Mouse (Mus musculus) retina, postnatal 1 day (tissue): ENCODE data around the gene Tmem220.

Experiments used
- DNase-seq: peaks from one replicate; pipeline ENCODE4 v3.0.0-alpha.2; 2012

Tmem220 gene

DNA sequence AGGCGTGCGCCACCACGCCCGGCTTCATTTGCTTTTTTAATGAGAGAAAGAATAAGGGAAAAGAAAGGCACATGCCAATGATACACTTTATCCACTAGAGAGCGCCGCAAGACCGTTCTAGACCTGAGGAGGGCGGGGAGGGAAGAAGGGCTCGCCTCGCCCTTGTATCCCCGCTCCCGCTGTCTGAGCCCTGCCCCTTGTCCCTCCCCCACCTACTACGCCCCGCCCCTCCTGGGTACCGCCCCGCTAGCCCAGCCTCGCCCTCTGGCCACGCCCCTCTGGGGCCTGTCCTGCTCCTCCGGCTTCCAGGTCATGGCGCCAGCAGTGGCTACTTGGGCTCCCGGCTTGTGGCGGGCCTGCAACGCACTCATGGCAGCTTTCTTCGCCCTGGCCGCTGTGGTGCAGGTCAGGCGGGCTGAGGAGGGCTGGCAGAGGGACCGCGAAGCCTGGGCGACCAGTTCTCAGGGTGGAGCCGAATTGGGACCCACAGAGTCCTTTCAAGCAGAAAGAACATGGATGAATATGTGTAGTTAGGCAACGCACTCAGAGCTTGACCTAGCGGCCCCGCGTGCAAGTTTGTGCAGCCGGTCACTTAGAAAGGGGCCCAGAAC is at the start of gene Tmem220:
Gene Tmem220 (plus strand): TSS at position 288 of the 611 bp plus-strand sequence.
- peak; percentile 97 for DNase-seq

DNA sequence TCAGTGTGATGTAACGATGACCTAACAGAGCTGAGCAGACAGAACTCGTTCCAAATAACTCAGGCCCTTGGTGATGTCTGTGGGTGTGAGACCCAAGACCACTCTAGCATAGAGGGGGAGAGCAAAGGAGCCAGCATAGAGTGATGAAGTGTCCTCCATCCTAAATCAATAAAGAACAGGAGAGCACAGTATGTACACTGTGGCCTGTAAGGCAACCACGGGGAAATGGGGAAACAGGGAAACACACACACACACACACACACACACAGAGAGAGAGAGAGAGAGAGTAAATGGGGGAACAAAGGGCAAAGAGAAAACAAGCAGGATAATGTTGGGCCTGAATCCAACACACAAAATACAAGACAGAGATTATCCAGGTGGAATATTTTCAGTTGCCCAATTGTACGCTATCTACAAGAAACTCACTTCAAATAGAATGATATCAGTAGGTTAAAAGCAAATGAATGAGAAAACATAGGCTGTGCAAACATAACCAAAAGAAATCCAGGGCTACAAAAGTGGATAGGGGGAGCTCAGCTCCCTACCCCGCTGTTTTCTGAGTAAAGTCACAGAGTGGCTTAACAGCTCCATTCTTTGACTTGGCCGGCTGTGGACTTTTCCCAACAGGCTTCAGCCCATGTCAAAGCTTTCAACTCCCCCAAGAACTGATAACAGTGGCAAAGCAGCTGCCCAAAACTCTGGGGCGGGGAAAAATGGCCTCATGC is 49.2 kb upstream of the Tmem220 start:
- DNase-seq: no peak

DNA sequence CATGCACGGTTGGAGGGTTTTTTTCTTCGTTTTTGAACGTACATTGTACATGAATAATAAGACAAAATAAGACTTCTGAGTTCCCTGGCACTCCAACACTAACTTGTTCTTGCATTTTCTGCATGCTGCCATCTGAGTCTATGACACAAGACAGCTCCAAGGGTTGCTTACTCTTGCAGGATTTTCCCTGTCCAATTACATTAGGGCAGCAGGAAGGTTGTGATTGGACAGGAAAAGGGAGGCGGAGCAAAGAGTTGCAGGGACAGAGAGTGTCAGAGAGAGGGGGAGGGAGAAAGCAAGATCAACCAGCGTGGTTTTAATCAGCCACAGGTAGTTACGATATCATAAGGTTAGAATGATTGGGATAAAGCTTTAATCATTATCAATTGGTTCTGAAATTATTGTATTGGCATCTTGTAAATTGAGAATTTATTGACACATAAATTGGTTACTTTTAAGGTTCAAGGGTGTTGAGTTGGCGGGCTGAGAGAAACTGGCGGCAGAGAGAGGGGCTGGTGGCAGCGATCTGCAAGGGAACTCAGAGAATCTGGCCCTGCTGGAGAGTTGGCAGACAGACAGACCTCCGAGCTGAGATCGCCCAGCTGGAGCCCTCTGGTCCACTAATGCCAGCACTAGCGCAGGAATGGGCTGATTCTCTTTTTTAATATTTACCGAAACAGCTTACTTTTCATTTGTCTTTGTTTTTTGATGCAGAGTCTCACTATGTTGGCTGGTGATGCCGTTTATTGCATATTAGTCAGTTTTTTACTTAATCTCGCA is 43.4 kb upstream of the Tmem220 start:
- DNase-seq: peak; percentile 41

DNA sequence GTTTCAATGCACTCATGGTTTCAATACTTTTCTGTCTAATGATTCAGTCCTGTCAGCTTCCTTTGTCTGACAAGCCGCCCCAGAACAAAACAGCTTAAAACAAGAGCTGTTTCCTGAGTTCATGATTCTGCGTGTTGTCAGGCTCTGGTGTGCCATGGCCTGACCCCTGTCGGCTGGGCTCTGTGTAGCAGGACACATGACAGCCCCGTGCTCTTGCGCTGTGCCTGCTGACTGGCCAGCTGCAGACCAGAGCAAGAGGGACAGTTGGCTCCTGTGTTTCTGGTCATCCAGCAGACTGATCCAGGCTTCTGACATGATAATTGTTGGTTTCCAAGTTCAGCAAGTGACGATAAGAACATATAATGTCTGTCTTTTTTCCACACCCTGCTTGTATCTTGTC is 42.2 kb upstream of the Tmem220 start:
- peak; percentile 78 for DNase-seq

DNA sequence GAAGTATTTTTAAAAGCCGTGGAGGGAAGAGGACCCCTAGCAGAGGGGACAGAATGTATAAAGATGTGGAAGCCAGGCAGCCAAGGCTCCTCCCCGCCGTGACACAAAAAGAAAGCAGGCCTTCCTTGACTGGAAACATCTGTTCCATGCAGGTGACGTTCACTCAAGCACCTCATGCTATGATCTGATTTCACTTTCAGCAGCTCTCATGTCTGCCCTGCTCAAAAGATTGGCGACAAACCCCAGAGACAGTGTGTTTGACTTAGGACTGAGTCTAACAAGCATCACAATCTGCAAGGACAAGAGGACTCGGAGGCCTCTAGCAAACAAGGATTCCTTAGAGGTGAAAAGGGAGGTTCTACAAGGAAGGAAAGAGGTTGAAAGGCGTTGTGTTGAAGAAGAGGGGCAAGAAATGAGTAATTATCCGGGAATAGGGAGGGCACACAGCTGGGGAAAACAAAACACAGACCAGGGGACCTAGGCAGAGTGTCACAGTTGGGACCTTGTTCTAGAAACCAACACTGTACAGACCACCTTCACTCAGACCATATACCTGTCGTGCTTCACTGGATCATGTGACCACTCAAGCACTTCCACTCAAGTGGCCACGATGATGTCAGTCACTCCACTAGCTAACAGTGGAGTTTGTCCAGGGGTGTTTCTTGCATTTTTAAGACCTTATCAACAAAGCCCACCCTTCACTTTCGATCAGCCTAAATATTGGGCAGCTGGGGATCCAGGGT is 41.4 kb upstream of the Tmem220 start:
- DNase-seq: no peak

DNA sequence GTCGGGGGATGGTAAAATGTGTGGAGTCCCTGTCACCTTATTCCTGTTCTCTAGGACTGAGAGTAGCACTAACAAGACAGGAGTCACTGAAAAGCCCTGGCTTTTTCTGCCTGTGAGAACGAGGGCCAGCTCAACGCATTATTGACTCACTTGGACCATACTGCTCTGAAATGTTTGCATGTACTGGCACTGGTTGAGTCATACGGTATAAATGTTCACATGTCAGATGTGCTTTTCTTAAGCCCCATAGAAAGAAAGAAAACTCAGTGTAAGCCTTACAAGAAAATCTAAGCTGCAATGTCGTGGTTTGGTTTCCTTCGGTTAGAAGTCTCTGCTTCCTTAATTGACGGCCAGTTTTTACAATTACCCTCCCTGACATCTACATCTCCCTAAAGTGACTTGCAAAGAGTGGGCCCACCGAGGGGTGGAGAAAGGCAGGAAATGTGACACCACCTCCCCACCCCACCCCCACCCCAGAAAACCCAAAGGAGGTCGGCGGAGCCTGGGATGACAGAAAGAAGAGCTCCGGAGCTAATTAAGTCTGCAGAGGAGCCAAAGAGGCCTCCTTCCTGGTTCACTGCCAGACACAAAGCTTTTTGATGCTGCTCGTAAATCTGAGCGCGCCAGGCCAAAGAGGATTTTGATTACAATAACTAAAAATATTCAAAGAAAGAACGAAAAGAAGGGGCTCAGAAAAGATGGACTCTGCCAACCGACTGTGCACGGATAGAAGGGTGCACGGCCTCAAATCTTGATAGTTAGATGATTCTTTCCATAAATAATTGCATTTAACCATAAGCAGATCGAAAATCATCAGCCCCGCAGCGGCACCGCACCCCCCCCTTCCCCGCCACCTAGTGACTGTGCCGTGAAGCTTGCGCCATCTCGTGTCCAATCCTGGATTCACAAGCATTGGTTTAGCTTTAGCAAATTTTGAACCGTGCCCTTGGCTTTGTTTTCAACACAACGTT is 40.5 kb upstream of the Tmem220 start:
- peak; percentile 83 for DNase-seq

DNA sequence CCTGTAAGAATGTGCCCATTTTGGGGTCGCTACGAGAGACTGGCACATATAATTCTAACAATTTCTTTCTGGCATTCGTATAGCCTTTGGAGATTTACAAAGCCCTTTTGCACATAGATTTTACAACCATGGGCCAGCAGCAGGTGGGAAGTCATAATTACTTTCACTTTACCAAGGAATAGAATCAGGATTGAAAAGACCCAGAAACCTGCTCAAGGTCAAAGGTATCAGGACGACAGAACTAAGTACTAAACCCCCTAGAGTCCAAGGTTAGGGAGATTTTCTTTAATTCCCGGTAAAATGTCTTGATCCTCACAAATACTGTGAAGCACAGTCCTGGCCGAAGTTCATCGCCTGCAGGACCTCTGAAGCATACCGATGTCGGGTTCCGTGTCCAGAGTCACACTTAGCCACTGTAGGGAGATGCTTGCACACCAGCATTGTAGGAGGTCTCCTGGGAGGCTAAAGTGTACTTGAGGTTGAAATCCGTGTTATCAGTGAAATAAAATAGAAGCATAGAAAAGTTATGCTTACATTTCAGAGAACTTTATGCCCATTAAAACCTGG is 39.7 kb upstream of the Tmem220 start:
- DNase-seq: no peak

DNA sequence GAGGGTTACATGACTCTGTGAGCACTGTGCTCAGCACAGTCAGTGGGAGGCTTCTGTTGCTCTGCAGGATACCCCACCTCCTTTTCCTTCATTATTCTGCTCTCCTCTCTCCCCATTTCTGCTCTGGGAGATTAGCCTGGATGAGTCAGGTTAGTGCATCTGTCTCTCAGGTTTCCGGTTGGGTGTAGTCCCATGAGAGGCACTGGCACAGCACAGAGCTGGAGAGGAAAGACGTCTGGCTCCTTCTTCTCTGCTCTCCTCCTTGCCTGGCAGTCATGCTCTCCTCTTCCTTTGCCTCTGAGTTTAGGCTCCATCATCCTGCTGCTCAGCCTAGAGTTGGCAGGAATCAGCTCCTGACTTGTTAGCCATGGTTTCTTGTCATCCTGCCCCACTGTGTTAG is 32.8 kb upstream of the Tmem220 start:
- DNase-seq: no peak

DNA sequence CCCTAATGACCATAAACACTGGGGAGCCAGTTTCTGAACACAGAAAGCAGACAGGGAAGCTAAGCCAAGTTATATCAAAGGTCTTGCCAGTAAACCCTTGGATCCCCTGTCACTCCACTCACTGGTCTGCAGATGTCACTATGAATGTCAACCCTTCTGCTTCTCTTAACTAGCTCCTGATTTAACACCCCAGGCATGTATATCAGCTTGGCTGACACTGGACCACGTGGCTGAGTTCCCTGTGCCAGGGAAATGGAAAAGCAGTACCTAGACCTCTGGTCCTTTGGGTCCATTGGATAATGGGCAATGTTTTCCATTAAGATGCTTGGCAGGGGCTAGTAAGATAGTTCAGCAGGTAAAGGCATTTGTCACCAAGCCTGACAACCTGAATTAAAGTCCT is 31.3 kb upstream of the Tmem220 start:
- DNase-seq: no peak

DNA sequence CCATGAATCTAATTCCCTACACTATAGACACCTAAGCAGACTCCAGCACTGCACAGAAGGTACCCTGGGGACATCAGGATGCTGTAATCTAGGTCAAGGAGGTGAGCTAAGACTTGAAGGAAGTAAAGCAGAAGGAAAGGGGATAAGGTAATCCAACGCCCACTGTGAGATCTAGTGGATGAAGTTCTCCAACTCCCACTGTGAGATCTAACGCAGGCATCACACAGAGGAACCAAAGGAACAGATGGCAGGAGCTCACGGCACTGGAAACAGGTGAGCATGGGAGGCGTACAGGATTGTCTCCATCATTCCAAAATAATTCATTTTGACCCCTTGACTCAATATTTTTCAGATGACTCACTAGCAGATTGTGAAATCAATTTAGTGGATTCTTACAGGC is 28.5 kb upstream of the Tmem220 start:
- DNase-seq: no peak

DNA sequence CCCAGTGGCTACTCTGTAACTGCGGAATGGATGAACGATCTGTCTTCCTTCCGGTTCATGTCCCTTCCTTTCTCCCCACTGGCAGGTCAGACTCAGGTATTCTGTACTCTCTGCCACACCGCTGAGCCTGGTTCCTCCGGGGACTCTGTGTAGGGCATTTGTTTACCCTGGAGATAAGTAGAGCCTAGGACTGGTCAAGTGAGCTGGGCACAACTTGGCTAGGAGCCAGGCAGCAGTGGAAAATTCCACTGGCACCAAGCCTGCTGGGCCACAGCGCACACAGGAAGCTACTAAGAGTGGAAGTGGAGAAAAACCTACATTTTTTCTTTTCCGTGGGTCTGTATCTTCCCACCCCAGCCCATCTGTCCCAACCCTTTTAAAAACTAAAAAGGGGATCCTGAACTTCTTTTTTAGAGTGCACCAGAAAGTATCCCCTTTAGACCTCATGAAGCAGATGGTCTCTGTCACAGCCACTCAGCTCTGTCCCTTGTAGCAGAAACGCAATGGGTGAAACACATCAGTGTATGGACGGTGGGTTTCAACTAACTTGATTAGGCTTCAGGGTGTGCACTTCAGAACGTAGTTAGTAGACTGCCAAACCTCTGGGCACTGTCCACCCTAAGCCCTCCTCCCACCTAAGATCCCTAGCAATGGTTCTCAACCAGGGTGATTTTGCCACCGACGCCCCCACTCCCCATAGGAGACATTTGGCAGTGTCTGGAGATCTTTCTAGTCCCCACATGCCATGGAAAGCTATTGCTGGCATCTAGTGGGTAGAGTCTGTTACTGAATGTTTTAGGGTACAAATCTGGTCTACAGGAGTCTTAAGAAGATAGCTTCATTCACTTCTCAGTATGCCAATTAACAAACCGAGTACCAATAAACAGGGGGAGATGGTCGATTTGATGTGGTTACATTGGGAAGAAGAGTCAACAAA is 26.2 kb upstream of the Tmem220 start:
- peak; percentile 70 for DNase-seq

DNA sequence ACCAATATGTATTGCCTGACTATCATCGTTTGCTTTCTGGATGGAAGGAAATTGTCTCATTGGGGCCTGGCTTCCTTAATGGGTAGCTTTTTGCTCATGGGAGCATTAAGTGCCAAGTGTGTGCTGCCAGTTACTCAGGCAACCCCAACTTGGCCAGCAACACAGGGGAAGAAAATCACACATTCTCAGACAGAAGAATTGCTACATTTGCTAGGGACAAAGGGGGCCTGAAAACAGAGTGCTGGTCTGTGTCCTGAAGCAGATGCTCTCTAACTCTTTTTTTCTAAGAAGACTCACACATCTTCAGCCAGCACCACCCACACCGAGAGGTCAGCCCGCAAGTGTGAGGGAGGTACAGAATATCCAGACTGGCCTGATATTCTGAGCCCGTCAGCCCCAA is 24.3 kb upstream of the Tmem220 start:
- no peak for DNase-seq

DNA sequence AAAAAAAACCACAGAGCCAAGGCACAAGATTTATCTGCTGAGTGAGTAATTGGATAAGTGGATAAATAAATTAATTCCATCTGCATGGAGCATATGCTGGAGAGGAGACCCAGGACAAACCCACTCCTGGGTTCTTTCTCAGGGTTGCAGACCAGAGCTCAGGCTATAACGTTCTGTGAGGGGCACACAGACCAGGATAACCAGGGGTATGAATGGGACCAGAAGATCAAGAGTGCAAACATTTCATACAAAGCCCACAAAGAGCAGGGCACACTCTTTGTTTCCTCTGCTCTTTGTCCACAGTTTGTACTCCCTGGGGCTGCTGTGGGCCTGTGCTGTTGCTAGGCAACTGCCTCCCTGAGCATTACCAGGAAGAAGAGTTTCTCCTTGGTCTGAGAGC is 23.2 kb upstream of the Tmem220 start:
- peak; percentile 64 for DNase-seq

DNA sequence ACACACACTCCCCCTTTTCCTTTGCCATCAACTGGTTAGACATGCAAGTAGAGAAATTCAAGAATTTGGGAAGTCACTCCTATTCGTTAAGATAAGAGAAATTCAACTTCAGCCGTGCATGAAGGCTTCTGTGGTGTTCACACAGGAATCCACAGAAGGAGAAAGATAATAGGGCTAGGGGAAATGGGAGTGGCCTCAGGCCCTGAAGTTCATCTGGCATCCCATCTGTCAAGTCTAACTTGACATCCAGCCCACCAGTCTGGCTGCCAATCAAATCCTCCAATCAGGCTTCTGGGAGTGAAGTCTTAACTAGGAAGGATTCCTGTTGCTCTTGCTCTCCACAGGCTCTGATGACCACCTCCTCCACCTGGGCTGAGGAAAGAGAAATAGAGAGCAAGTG is 22.0 kb upstream of the Tmem220 start:
- DNase-seq: peak; percentile 62

DNA sequence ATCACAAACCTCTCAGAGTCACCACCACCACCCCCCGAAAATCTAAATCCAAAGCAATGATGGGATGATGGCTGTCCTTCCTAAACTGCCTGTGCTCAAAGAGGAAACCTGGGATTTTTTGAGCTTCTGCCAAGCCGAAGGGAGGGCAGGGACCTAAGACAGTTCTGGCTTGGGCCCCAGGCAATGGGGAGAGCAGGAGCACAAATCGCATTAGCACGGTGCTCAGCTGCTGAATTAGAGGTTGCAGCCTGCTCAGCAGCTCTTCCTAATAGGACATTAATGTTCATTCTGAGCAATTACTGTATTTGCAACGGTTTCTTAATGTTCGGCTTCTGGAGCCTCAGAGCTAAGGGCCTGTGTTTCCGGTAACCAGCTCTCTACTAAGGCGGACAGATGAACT is 17.0 kb upstream of the Tmem220 start:
- DNase-seq: no peak

DNA sequence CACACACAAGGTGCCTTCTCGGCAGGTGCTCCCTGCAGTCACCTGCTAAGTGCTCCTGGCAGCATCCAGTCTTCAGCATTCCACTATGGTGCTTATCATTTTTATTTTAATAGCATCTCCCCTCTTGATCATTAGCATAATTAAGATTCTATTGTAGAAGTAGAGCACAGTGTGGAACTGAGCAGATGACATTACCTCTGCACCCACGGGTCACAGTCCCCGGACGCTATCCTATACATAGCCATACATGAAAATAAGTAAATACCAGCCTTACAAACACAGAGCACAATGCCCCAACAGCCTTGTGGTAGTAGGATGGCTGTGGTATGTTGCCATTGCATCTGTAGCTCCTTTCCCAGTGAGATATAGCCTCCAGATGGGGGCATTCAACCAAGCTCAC is 16.4 kb upstream of the Tmem220 start:
- DNase-seq: no peak

DNA sequence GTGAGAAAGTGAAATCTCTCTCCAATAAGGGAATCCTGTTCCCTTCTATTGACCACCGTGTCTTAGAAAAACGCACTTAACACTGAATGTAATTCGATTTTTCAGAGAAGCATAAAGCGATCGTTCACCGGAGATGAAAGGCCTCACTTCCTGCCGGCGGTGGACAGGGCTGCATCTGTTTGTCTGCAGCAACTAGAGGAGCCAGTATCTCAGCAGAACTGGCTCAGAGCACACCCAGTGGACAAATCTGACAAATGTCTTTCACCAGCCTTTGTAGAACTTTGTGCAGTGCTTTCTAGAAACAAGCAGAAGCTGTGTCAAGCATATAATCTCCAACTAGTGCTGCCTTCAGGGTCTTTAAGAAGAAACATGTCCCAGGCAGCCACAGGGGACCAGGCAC is 14.5 kb upstream of the Tmem220 start:
- peak; percentile 62 for DNase-seq

DNA sequence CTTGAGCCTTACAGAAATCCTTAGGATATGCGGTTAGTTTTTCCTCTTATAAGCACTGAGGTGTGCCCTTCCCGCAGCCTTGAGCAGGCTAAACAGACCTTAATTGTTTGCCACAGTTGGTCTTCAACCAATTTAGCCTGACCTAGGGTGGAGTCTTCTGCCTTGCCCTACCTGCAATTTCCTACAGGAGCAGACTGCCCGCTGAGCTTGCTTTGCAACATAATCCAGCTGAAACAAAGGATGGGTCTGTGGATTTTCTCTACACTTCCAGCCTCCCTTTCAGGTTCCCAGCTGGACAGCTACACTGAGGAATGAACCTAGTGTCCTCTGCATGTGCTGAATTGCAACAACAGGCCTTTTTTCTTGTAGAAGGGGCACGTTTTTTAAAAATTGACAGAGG is 13.3 kb upstream of the Tmem220 start:
- DNase-seq: no peak

DNA sequence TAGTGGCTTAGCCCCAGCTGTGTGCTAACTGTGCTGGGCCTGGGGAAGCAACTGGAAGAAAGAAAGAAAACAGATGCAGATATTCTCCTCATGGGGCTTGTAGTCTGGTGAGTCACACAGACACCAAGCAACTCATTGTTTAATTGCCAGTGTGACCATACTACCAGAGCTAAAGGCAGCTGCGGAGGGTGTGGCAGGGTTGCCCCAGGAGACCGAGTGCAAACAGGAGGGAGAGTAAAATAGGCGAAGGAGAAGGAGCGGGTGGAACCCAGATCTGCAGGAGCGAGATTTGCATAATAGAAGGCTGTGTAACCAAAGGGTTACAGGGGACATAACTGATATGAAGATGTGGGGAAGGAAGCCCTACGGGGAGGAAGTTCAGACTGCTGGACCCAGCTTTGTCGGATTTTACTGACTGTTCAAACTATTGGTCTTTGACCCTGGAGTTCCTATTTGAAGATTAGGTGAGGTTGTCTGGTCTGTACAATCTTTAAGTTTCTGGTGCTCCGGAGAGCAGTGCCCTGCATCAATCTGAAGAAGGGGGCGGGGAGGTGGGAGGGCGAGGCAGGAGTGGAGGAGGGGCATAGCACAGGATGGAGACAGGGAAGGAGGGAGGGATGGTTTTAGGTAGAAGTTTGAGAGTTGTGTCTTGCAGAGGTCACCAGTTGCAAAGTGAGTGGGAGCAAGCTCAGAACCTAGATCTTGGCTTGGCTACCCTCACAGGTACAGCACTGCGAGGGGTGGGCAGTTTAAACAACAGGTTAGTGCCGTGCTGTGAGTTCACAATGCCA is 7.0 kb upstream of the Tmem220 start:
- no peak for DNase-seq
